Mouse (Mus musculus): ENCODE measurements around the gene Fzd4.

DNA sequence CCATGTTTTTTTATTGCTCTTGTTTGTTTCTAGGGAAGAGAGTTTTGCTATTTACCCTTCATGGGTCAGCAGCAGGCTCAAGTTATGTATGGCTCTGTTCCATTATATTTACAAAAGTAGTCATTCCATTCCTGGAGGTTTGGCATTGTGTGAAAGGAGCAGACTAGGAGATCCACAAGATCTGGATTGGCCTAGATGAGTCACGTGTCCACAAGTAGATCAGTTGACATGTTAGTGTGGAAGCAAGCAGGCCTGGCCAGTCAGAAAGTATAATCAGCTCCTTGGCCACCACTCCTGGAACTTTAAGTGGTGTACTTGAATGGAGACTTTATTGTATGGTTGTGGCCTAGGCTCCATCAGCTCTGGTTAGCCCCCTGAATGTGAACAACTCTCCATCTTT, 25.2 kb downstream of the Fzd4 start:
- no peak for TF ChIP-seq POLR2A (IDR thresholded peaks at IDR 0.05; ENCODE audit: control insufficient read depth, extremely low read depth, insufficient read depth, low read length, poor library complexity)
- no peak for TF ChIP-seq CTCF (IDR thresholded peaks at IDR 0.05; ENCODE audit: borderline replicate concordance, control insufficient read depth, extremely low read depth, insufficient read depth, low read length, poor library complexity)

All from thymus, adult 2 months (tissue).